In genomic region chr19:34039731-34040130, GRCm38 (mm10) we compare ENCODE assay signal across 30 mouse cellular contexts. TPM values are rescaled to one million over a fixed set of nuclear protein-coding genes. Genes with fewer than 3 reads are reported as not detected.
"Had no signal": no experiment of that assay in that cellular context is flagged by ENCODE, and none has a peak within 500 bp of the region (broad histone marks: within the 10 kb centered on the region; RNA-seq: fewer than 3 reads in every experiment).

No protein-coding gene starts in this region.

- H3K27me3 ChIP-seq: liver, embryonic 13.5 days; midbrain, embryonic 12.5 days; midbrain, embryonic 15.5 days; neural tube, embryonic 12.5 days had no signal

- H3K9me3 ChIP-seq: liver, embryonic 13.5 days; midbrain, embryonic 12.5 days; midbrain, embryonic 15.5 days; neural tube, embryonic 12.5 days had no signal

- DNase-seq: kidney, adult 2 months; kidney, postnatal 25 days; layer of hippocampus, adult 9-11 months; liver, embryonic 13.5 days; lung, adult 2 months; lung, postnatal 14 days; lung, postnatal 4 days; thymus, adult 2 months; thymus, postnatal 25 days had no signal

- H3K4me3 ChIP-seq: layer of hippocampus, adult 2 months; liver, embryonic 13.5 days; midbrain, embryonic 12.5 days; midbrain, embryonic 15.5 days; neural tube, embryonic 12.5 days had no signal

- H3K36me3 ChIP-seq: liver, embryonic 13.5 days; midbrain, embryonic 12.5 days; midbrain, embryonic 15.5 days; neural tube, embryonic 12.5 days had no signal

- H3K27ac ChIP-seq: kidney, postnatal 0 days; layer of hippocampus, adult 2 months; liver, embryonic 13.5 days; midbrain, embryonic 12.5 days; midbrain, embryonic 15.5 days; neural tube, embryonic 12.5 days had no signal

- H3K4me1 ChIP-seq: liver, embryonic 13.5 days; midbrain, embryonic 12.5 days; midbrain, embryonic 15.5 days; neural tube, embryonic 12.5 days had no signal

RNA-seq across cellular contexts. Expression of gene Lipn, which starts 27.4 kb away (rescaled TPM):
- total RNA-seq: layer of hippocampus, adult 2 months; layer of hippocampus, postnatal 25 days; left cerebral cortex, adult 18-20 months; left cerebral cortex, postnatal 25 days; liver, adult 2 months; megakaryocyte progenitor cell, adult 5-6 weeks; megakaryocyte-erythroid progenitor cell, adult 5-6 weeks; neutrophil, adult 5-6 weeks had no signal
- polyA plus RNA-seq: kidney, adult 2 months; kidney, embryonic 14.5 days; kidney, postnatal 0 days; large intestine, adult 2 months; limb, embryonic 11.5 days; limb, embryonic 14.5 days; liver, adult 2 months; liver, embryonic 13.5 days; liver, embryonic 16.5 days; lung, adult 2 months; lung, embryonic 16.5 days; midbrain, embryonic 12.5 days; midbrain, embryonic 15.5 days; neural tube, embryonic 12.5 days; small intestine, adult 2 months; stomach, embryonic 16.5 days; testis, adult 2 months; thymus, adult 2 months had no signal

RNA-seq across cellular contexts. Expression of gene Lipk, which starts 31.6 kb away (rescaled TPM):
- total RNA-seq: layer of hippocampus, adult 2 months; layer of hippocampus, postnatal 25 days; left cerebral cortex, adult 18-20 months; left cerebral cortex, postnatal 25 days; liver, adult 2 months; megakaryocyte progenitor cell, adult 5-6 weeks; megakaryocyte-erythroid progenitor cell, adult 5-6 weeks; neutrophil, adult 5-6 weeks had no signal
- polyA plus RNA-seq: kidney, adult 2 months; kidney, embryonic 14.5 days; kidney, postnatal 0 days; limb, embryonic 11.5 days; liver, adult 2 months; liver, embryonic 13.5 days; liver, embryonic 16.5 days; lung, embryonic 16.5 days; midbrain, embryonic 12.5 days; midbrain, embryonic 15.5 days; neural tube, embryonic 12.5 days; small intestine, adult 2 months had no signal
